Mouse (Mus musculus) layer of hippocampus, postnatal 14 days (tissue): Measurements from ENCODE around the gene Kin. TPM values are rescaled to one million over a fixed set of nuclear protein-coding genes. Genes with fewer than 3 reads are reported as not detected.

ENCODE experiments used
- DNase-seq, 2 experiments: peaks; one replicate each; pipeline ENCODE4 v3.0.0; 2021 to 2022; ENCODE audit warnings: low spot score in 2 of 2, mixed read lengths in 1 of 2
- total RNA-seq, 2 experiments: library from RNA; stranded (reverse); gene quantifications; 2 replicates each; pipeline ENCODE4 v1.2.3; 2021

The Kin gene
- total RNA-seq, 2 experiments from 2014 or later, result 12.3 to 15.3 TPM

GRCm38 (mm10) chr2:10108535-10109189 is 28.3 kb downstream of the Kin start:
- DNase-seq, result no peak

- DNase-seq, result no peak
Measured at GRCm38 (mm10) chr2:10118751-10119150, 38.4 kb downstream of the Kin start.

- no peak for DNase-seq
Measured at GRCm38 (mm10) chr2:10119276-10119675, 38.9 kb downstream of the Kin start.

- no peak for DNase-seq
Measured at GRCm38 (mm10) chr2:10121826-10122225, 41.4 kb downstream of the Kin start.

DNA sequence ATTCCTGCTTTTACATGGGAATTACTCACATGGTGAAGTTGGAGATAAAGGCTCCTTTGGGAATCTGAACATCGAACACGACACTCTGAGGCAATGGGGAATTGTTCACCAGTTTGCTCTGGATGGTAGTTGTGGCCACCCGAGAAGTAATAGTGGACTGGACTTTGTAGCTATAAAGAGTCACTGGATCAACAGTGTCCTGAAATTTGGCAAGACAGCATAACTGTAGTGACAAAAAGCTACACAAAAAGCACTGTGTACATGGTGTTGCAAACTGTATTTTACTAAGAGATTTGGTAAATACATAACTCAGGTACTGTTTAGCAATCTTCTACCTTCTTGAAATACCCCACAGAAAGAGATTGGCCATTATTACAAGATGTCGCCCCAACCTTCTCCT is 45.7 kb downstream of the Kin start:
- DNase-seq, result no peak

DNA sequence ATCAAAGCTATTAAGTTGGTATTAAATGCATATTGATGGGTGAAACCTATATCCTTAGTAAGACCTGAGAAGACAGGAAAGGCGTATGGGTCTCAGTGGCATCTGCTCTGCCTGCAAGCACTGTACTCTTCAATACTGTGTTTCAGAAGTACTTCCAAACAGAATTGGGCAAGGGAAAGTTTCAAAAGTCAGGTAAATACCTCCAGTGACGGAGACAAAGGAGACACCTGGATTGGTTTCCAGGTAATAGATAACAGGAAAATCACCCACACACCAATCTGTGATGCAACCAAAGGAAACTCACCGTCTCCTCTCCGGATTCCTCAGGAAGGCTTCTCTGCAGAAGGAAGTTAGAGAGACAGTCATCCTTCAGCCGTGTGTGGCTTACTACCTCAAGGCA is 47.1 kb downstream of the Kin start:
- DNase-seq, result no peak

DNA sequence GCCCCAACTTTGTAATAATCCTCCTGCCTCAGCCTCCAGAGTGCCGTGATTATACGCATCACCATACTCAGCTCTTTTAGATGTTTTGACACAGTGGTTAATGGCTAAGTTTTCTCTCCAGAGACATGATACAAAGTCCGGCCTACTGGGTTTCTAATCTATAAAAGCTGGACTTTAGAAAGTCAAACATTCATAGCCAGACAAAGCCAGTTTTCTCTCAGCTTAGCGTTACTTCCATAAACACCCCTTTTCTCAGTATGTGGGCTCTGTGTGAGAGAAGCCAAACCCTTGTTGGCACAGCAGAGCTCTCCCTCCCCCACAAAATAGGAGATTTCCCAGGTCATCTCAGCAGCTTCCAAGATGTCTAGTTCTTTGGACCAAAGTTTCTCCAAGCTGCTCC is 48.2 kb downstream of the Kin start:
- DNase-seq, result no peak

DNA sequence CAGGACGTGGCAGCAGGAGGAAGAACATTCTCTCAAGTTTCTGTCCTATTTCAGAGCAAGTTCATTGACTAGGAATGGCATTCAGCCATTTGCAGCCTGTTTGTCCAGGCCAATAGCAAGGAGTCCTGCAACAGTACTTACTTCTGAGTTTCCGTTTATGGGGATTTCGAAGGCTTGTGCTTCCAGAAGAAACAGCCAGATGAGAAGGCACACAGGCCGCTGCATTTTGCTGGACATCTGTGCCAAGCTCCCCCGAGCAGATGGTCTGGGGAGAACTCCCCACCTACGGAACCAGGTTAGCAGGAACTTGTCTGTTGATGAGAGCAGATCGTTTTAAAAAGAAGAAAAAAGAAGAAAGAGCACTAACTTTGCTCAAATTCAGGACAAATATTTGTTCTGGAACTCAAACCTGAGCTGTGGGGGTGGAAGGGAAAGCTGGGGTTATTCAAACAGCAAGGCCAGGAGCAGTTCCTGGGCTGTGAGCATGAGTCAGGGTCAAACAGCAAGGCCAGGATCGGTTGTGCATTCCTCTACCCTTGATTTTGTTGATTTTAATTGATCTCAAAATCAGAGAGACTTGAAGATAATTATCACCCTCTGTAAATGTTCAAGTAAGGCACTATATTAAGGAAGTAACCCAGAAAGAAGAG is 50.1 kb downstream of the Kin start:
- DNase-seq, result no peak

GRCm38 (mm10) chr2:10131296-10131695 is 50.9 kb downstream of the Kin start, which contains the start of gene Itih2:
Itih2 (minus strand) TSS chr2:10131396.
- DNase-seq, result no peak

GRCm38 (mm10) chr2:10132128-10132527 is 51.7 kb downstream of the Kin start:
- DNase-seq, result no peak

DNA sequence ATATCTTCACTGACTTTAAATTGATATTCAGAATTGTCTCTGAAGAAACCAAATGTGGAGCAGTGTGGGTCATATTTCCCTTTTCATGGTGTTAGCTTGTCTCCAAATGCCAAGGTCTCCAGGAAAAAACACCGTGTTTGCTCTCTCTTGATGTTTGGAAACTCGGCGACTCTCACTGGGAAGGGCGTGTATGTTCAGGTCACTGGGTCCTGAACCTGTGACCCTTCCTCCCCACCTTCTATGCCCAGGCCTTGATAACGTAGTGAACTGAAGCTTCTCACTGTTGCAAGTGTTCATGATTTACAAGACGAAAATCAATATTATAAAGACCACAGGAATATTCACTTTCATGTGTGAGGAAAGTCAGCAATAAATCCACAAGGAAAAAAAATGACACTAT is 53.5 kb downstream of the Kin start:
- no peak for DNase-seq

DNA sequence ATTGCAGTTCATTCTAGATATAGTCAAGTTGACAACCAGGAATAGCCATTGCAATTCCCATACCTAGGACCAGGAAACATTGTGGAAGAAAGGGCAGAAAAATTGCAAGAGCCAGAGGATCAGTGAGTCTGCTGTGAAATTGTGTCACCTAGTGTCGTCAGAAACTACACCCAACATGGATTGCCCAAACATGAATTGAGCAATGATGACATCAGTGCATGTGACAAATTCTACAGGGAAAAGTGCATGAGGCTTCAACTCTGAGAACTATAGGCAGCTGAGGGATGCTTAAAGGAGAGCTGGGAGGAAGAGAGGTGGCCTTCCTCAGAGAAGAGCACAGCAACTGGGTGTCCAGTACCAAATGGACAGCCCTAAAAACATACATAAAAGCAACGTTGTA is 56.9 kb downstream of the Kin start:
- no peak for DNase-seq

GRCm38 (mm10) chr2:10140456-10140855 is 60.1 kb downstream of the Kin start:
- DNase-seq, result peak in 1 of 2 experiments; percentile 42

Other genes starting within 250 kb of the Kin start
- not detected for gene 4930412O13Rik, start 199.3 kb upstream of the Kin start, total RNA-seq
- not detected for gene 9230102O04Rik, start 191.1 kb upstream of the Kin start, total RNA-seq
- under 1 TPM; 0.44 to 0.79 TPM for gene Gata3, start 190.6 kb upstream of the Kin start, total RNA-seq
- gene Taf3, start 32.0 kb upstream of the Kin start, total RNA-seq, result 10 to 100 TPM; 11.8 to 12.9 TPM
- gene Atp5c1, start 83 bp upstream of the Kin start, total RNA-seq, result 100 to 1,000 TPM; 304 to 314 TPM
- 1 to 10 TPM; 1.1 to 2.3 TPM for gene Itih2, start 50.8 kb downstream of the Kin start, total RNA-seq
- 10 to 100 TPM; 17.9 to 21.0 TPM for gene Itih5, start 73.0 kb downstream of the Kin start, total RNA-seq